Mouse (Mus musculus) layer of hippocampus, postnatal 10 days (tissue): Measurements from ENCODE around the gene BC005537. TPM values are rescaled to one million over a fixed set of nuclear protein-coding genes. Genes with fewer than 3 reads are reported as not detected.
A peak's percentile ranks its signal among the peaks of the same experiment; 100 is the strongest.
"Not testable (repeated sequence)": the region's sequence is repeated elsewhere in the genome, so short reads cannot be mapped to it uniquely, and the experiment has no call there.

Experiments used
- DNase-seq, 2 experiments: peaks; one replicate each; pipeline ENCODE4 v3.0.0; 2021; ENCODE audit warnings: low spot score in 2 of 2
- total RNA-seq, 2 experiments: library from RNA; stranded (reverse); gene quantifications; 2 replicates each; pipeline ENCODE4 v1.2.3; 2021

The BC005537 gene
- total RNA-seq, 2 experiments from 2014 or later: 212 to 224 TPM

DNA sequence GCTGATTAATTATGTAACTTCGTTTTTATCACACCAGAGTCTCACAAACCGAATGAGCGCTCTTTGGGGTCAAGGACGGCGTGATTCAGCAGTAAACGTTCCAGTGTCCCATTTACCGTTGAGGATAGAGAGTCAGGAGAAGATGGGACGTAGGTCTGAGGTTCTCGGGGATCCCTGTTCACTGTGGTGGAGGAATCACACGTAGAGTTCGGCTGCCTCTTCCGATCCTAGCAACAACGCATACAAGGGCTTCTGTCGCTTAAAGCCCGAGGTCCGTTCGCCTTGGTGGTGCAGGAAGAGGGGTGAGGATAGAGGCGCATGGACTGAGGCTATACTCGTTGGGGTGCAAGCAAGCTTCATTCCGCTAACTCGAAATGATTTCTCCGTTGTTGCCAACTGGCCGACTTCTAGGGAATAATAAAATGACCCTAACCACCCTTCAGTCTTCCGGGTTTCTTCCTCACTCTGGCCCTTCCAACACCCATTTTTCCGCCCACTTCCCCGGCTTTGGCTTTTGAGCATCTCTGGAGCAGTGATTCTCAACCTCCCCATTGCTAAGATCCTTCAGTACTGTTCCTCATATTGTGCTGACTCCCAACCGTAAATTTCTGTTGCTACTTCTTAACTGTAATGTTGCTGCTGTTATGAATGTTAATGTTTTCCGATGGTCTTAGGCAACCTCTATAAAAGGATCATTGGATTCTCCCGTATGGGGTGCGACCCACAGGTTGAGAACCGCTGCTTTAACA, 1.4 kb upstream of the BC005537 start:
- peak; percentile 41 to 56 for DNase-seq

DNA sequence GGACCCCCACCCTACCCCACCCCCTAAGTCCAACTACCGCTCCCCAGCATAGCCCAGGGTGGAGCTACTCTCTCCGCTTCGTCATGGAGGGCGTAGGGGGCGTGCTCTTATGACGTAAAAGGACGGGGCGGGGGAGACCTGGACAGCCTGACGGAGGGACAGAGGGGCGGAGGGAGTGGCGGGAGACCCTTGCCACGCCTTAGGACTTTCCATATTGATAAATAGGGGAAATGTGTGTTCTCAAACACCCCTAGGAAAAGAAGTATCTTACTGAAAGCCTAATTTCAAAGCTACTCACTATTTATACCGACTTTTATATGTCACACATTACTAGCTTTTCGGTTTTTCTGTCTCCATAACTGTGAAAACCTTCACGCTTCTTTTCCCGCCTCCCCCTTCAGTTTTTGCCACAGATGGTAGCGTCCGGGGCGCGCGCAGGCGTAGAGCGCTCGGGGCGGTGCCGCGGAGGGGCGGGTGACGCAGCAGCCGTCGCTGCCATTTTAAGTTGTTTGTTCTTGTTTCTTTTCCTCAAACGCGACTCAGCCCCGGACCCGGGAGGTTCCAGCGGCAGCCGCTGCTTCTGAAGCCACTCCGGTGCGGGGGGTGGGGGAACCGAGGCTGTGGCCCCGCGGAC, 666 bp upstream of the BC005537 start:
- DNase-seq: peak; percentile 94

DNA sequence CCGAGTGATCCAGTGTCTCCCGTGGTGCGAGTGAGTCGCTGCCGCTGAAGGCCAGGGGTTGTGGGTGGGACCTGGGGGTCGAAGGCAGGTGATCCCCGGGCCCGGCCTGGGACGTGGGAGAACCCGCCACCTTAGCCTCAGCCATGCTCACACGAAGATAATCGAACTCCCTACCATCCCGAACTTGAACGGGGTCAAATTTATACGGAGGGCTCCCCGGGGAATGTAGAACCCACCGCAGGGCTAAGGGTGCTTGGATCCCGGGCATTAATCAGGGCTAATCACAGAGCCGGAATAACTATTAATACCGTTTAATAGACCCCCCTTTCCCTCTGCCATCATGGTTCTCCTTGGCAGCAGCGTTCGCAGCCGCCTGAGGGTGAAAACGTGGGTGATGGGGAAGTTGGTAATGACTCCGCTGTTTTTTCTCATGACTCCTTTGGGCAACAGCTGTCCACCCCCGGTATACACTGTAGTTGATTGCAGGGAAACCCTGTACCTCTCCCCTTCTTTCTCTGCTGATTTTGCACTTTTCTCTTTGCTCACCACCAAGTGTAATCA, 754 bp downstream of the BC005537 start:
- peak; percentile 33 to 41 for DNase-seq

DNA sequence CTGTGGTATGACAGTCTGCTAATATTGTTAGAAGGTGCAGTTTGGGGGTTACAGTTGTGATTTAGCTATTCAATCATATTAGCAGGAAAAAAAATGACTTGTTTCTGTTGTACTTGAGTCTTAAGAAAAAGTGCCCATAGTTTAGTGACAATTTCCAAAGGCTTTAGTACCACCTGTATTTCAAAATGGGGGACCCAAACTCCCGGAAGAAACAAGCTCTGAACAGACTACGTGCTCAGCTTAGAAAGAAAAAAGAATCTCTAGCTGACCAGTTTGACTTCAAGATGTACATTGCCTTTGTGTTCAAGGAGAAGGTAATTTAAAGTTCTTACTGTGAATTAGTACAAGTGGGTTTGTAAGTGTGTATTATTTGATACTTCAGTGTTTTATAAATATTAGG, 1.7 kb downstream of the BC005537 start:
- DNase-seq: no peak

DNA sequence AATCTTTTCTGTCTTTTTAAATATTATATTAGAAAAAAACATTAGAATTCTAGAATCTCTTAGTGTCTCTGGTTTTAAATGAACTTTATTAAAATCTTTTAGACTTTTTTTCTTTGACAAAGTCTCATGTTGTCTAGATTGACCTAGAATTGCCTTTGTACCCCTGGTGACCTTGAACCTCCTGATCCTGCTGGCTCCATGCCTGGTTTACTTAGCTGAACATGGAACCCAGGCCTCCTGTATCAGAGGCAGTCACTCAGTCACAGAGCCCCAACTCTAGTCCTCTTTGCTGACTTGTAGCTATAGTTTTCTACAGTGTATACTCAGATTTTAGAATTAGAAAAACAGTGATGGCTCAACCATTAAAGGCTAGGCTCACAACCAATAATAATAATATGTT, 4.6 kb downstream of the BC005537 start:
- no peak for DNase-seq

DNA sequence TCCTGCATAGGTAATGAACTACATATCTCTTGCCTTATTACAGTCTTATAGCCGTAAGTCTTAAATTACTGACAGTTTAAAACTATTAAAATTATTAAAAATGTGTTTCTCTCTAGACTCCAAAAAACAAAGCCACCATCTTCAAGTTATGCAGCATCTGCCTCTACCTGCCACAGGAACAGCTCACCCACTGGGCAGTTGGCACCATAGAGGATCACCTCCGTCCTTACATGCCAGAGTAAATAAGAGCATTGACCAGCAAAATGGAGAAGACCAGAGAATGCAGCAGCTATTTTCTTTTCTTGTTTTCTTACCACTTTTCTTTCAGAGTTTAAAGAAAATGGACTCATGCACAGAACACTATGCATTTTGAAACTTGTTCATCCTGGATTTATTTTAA, 11.1 kb downstream of the BC005537 start:
- no peak for DNase-seq

DNA sequence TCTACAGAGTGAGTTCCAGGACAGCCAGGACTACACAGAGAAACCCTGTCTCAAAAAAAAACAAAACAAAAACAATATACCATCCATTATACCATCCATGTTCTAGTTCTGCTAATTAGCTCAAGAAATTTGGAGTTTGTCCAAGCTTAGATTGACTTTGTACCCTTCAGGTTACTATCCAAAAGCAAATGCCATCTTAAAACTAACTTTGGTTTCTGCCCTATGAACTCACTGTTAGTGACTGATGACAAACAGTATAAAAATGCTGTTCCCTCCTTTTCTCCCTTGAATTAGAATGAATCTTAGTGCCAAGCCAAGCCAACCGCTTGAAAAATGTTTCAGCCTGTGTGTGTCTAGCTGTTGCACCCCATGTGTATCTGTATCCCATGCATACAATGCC, 13.2 kb downstream of the BC005537 start:
- no peak for DNase-seq

DNA sequence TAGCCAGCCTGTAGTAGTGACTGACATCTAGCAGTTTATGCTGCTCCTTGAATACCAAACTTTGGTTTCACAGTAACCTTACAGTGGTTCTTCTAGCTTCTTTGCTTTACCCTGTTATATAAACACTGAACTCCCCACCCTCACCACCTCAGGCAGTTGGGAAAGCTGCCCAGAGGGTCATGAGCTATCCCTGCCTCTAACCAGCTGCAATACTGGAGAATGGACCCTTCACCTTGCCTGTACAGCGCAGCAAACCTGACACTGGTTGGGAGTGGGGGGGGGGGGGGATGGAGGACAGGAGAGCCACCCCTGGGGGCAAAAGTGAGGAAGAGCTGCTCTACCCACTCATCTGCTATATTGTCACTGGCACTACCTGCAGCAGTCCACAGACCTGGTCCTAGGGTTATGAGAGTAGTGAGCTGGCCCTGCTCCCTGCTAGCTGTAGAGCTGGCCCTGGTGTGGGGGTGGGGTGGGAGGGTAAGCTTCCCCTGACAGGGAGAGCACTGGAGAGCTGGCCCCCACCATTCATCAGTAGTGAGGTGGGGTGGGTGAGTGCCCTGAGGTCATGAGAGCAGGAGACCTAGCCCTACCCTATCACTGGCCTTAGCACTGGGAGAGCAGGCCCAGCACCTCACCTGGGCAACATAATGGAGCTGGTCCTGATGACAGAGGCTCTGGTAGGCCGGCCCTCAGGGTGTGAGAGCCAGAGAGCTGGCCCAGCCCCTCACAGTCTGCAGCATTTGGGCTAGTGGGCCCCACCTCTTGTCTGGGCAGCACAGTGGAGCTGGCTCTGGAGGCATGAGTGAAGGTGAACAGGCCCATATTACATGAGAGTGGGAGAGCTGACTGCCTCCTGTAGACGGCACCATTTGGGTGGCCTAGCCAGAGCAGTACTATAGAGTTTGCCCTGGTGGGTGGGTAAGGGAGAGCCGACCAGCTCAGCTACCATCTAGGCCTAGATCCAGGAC, 15.0 kb downstream of the BC005537 start:
- DNase-seq: no peak

DNA sequence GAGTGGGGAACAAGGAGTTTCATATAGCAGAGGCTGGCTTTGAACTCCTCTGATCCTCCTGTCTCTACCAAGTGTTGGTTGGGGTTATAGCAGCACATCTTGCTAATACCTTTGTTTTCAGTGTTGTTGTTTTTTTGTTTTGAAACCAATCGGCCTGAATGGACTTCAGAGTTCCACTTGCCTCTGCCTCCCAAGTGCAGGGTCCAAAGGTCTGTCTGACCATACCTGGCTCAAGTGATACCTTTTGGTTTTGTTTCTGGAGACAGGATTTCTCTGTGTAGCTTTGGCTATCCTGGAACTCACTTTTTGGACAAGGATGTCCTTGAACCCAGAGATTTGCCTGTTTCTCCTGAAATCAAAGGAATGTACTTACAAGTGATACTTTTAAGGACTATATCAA, 18.5 kb downstream of the BC005537 start:
- DNase-seq: no peak

DNA sequence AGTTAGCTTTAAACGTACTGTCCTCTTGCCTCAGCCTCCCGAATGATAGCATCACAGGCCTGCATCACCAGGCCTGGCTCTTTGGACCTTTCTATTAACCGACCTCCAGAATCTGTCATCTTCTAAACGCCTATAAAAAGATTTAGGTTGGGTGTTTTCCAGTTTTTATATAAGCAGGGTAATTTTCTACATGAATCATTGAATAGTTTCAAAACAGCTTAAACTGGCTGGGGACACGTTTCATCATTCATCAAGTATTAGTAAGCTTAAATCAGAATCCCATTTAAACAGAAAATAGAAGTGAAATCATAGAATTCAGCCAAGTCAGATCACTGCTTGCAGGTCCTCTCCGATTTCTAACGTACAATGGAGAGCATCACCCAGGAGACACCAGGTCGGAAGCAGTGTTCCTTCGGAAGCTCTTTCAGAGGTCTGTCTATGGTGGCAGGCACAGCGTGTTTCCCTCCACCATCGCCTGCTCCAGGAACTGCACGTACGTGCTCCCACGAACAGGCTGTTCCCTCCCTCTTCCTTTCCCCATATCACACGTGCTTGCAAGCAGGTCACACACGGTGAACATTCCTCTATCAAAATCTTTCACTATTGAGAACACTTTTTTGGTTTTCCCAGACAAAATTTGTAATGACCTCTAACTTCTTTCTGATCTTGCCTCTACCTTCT, 21.3 kb downstream of the BC005537 start:
- DNase-seq: peak in 1 of 2 experiments; percentile 36

DNA sequence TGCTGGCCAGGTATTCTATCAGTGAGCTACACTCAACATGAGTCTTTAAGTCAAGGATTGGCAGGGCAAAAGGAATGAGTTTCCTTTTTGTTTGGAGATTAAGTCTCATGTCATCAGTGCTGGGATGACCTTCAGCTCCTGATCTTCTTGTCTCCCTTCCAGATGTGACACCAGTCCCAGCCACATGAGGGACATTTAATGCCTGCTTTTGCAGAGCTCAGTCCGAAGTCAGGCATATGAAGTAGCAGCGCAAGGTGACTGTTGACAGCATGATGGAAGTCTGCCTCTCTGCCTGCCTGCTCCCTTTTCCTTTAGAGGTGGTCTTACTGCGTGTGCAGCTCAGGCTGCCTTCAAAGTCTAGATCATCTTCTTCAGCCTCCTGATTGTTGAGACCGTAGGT, 23.2 kb downstream of the BC005537 start:
- no peak for DNase-seq

DNA sequence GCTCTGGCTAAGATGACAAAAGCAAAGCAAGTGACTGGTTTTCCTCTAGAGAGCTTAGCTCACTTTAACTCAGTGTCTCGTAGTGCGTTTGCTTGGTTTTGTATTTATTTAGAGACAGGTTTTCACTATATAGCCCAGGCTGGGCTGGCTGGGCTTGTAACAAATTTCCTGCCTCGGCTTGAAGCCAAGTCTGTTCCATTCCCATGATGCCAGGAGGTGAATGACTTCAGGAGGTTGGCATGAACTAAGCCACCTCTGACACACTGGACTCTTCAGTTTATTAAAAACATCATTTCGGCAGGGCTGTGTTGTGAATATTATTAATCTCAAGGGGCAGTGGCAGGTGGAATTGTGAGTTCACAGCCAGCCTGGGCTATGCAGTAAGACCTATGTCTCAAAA, 24.1 kb downstream of the BC005537 start:
- DNase-seq: no peak

DNA sequence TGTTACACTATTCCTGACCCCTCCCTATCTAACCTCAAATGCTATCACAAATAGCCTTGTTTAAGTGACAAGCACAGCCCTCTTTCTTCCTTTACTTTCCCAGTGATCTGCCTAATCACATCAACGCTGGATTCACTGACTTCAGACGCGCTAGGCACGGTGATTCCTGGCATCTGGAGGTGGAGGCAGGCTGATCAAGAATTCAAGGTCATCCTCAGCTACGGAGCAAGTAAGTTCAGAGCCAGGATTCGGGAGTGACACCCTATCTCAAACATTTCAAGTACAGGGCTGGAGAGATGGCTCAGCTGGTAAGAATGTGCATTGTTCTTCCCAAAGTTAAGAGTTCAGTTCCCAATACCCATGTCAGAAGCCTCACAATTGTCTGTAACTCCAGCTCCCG, 24.7 kb downstream of the BC005537 start:
- no peak for DNase-seq

DNA sequence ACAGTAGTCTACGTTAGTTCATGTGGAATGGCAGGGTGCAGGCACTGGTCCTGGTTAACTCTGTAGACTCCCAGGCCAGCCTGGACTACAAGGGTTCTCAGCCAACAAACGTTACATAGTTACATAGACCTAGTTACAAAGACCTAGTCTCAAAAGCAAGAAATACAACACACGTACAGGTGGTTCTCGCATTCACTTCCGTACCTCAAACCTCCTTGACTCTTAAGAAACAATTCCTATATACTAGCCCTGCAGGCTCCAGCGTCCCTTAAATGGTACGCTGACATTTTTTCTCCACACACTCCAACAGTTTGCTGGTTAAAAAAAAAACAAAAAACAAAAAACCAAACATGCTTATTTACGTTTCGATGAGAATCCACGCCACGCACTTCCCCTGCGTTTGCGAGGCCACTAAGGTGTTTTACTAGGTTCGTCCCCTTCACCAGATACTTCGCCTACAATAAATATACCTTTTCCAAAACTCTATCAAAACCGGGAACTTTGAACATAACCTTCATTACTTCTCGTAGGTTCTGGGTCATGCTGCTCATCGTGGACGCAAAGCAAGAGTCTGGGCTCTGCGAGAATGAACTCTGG, 29.4 kb downstream of the BC005537 start:
- DNase-seq: no peak

DNA sequence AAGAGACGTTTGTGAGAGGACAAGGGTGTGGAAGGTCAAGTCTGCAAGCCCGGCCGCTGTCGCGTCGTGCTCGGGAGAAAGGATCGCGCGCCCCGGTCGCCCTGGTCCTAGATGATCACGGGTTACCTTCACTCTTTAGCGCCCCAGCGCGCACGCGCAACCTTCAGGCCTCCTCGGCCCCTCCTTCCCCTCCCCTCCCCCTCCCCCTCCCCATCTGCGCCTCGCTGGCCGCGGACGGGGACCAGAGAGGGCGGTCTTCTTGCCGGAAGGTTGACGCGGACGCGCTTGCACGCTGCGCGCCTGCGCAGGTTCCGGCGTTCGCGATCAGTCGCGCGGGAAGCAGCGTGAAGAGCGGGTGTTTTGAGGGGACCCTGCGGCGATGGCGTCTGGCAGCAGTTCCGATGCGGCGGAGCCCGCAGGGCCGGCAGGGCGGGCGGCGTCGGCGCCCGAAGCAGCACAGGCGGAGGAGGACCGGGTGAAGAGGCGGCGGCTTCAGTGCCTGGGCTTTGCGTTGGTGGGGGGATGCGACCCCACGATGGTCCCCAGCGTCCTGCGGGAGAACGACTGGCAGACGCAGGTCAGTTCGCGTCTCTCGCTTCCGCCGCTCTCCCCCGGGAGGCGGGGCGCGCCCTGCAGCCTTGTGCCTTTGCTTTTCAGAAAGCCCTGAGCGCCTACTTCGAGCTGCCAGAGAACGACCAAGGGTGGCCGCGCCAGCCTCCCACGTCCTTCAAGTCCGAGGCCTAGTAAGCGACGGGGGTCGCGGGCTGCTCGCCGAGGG, 30.1 kb downstream of the BC005537 start, which contains the start of the genes Acot13 and Tdp2:
TSS of gene Acot13 (minus strand) at position 188 of the 778 bp plus-strand sequence.
TSS of gene Tdp2 (plus strand) at position 327 of the 778 bp plus-strand sequence.
- DNase-seq: peak; percentile 91

DNA sequence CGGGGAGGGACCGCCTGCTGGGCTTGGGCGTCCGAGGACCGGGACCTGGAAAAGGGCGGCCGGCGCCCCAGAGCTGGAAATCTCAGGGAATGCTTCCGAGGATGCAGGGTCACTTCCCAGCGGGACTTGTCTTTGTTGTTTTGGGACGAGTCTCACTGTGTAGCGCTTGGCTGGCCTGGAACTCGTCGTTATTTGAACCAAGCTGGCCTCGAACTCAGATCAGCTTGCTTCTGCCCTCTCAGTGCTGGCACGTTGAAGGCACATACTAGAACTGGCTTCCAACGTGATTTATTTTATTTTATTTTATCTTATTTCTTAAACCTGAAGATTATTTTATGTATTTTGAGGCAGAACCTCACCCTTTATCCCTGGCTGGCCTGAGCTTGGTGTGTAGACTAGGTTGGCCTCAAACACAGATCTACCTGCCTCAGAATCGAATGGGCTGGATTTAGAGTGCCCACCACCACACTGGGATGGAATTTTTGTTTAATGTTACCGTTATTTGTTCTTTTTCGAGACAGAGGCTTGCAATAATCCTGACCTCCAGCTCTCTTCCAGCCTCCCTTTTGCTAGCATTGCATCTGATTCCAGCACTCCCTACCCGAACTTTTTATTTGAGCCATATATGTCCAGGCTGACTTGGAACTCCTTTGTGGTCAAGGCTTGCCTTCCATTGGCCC, 30.8 kb downstream of the BC005537 start:
- no peak for DNase-seq

DNA sequence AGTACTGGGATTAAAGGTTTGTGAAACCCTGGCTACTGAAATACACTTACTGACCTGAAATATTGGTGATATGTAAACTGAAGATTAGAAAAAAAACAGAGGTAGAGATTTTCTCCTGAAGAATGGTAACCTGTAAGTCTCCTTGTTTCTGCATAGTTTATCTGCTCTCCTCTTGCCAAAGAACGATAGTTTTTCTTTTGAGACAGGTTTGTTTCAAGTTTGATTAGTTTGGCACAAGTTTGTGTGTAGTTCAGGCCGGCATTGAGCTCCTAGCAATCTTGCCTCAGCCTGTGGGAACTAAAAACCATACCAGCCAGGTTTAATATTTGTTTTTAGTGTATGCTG, 31.3 kb downstream of the BC005537 start:
- no peak for DNase-seq

DNA sequence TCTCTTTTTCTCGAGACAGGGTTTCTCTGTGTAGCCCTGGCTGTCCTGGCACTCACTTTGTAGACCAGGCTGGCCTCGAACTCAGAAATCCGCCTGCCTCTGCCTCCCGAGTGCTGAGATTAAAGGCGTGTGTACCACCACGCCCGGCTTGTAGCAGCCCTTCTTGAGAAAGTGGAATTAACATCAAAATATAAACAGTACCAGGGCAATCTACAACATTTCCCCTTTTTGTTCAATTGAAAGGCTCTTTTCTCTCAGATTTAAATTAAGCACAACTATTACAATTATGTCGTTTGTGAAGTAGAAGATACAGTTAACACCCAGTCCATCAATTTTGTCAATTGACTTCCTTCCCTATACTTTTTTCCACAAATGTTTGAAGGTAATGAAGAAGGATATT, 36.3 kb downstream of the BC005537 start:
- not testable (repeated sequence) for DNase-seq

DNA sequence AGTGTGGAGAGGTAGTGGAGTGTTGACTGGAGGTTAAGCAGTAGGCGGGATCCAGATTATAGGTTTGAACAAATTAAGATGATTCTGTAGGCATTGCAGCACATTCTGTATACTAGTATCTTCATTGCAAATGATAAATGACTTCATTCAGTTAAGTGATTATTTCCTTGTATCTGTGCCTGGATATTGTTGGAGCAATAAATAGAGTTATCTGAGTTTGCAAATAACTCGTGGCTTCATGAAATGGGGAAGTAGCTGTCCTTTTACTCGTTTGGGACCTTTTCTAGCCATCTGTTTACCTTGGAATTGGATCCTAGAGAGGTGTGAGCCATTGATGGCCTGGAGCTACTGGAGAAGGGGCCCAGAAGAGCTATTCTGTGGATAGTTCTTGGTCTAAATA, 38.4 kb downstream of the BC005537 start:
- DNase-seq: no peak
